Mouse (Mus musculus): Measurements from ENCODE around the gene Ppp1r13l. TPM values are rescaled to one million over a fixed set of nuclear protein-coding genes. Genes with fewer than 3 reads are reported as not detected.

Ppp1r13l gene
- polyA plus RNA-seq, 1 experiment from 2014 or later, result 4.9 TPM

GRCm38 (mm10) chr7:19319906-19320305, 39.6 kb upstream of the Ppp1r13l start:
- under 1% methylated on average over 41 of the region's 41 CpGs for WGBS
- peak overlapping the region; percentile 52 for H3K4me3 ChIP-seq (ENCODE audit: low read length)

GRCm38 (mm10) chr7:19320637-19321036, 38.9 kb upstream of the Ppp1r13l start:
- WGBS, result 36% methylated on average over 7 of the region's 7 CpGs
- Histone ChIP-seq H3K4me2 (ENCODE audit: low read depth, low read length) (peak overlapping the region; percentile 75; the same call in 1 of the 2 replicates), H3K4me3 (ENCODE audit: low read length) (peak overlapping the region; percentile 52; the same call in 1 of the 2 replicates), H3K27ac (ENCODE audit: low read length) (no peak overlapping the region), H3K4me1 (replicated peaks; ENCODE audit: control insufficient read depth, insufficient read depth, low read length) (peaks cover 8% of the 10 kb centered on the region), H3K9me3 (ENCODE audit: control insufficient read depth, low read length) (no peaks in the 10 kb centered on the region), H3K27me3 (ENCODE audit: control insufficient read depth, insufficient read depth, low read depth, low read length) (no peaks in the 10 kb centered on the region; the same call in 1 of the 2 replicates), H3K36me3 (ENCODE audit: control insufficient read depth, insufficient read depth, low read length) (no peaks in the 10 kb centered on the region), H3K9ac (ENCODE audit: low read length) (no peak overlapping the region)
- ATAC-seq (ENCODE audit: low read depth), result no peak

More at GRCm38 (mm10) chr7:19319906-19320305, 39.6 kb upstream of the Ppp1r13l start:
- Histone ChIP-seq H3K9ac (ENCODE audit: low read length) (peak overlapping the region; percentile 58), H3K36me3 (ENCODE audit: control insufficient read depth, insufficient read depth, low read length) (no peaks in the 10 kb centered on the region), H3K4me1 (replicated peaks; ENCODE audit: control insufficient read depth, insufficient read depth, low read length) (peaks cover 8% of the 10 kb centered on the region; the same call in 1 of the 2 replicates), H3K27me3 (ENCODE audit: control insufficient read depth, insufficient read depth, low read depth, low read length) (no peaks in the 10 kb centered on the region; the same call in 1 of the 2 replicates), H3K27ac (ENCODE audit: low read length) (0 out of 2 replicates have a peak overlapping the region, but pooled peaks have one; percentile 3), H3K9me3 (ENCODE audit: control insufficient read depth, low read length) (no peaks in the 10 kb centered on the region), H3K4me2 (ENCODE audit: low read depth, low read length) (peak overlapping the region; percentile 75)
- peak; percentile 96 for ATAC-seq (ENCODE audit: low read depth)

- Histone ChIP-seq H3K36me3 (ENCODE audit: control insufficient read depth, insufficient read depth, low read length) (no peaks in the 10 kb centered on the region), H3K27ac (ENCODE audit: low read length) (no peak overlapping the region), H3K9me3 (ENCODE audit: control insufficient read depth, low read length) (no peaks in the 10 kb centered on the region), H3K4me3 (ENCODE audit: low read length) (no peak overlapping the region), H3K4me2 (ENCODE audit: low read depth, low read length) (no peak overlapping the region), H3K27me3 (ENCODE audit: control insufficient read depth, insufficient read depth, low read depth, low read length) (no peaks in the 10 kb centered on the region; the same call in 1 of the 2 replicates), H3K9ac (ENCODE audit: low read length) (no peak overlapping the region), H3K4me1 (replicated peaks; ENCODE audit: control insufficient read depth, insufficient read depth, low read length) (peaks cover 13% of the 10 kb centered on the region)
- no peak for ATAC-seq (ENCODE audit: low read depth)
- WGBS, result 37% methylated on average over 5 of the region's 5 CpGs
These were observed 38.1 kb upstream of the Ppp1r13l start for GRCm38 (mm10) chr7:19321464-19321863.

- 29% methylated on average over 9 of the region's 9 CpGs for WGBS
- H3K4me2 ChIP-seq (ENCODE audit: low read depth, low read length), result no peak overlapping the region
- H3K36me3 ChIP-seq (ENCODE audit: control insufficient read depth, insufficient read depth, low read length), result no peaks in the 10 kb centered on the region
- H3K27ac ChIP-seq (ENCODE audit: low read length), result no peak overlapping the region
- no peaks in the 10 kb centered on the region; the same call in 1 of the 2 replicates for H3K27me3 ChIP-seq (ENCODE audit: control insufficient read depth, insufficient read depth, low read depth, low read length)
- no peak for ATAC-seq (ENCODE audit: low read depth)
- H3K4me1 ChIP-seq (replicated peaks; ENCODE audit: control insufficient read depth, insufficient read depth, low read length), result peaks cover 22% of the 10 kb centered on the region
- H3K4me3 ChIP-seq (ENCODE audit: low read length), result no peak overlapping the region
- no peaks in the 10 kb centered on the region for H3K9me3 ChIP-seq (ENCODE audit: control insufficient read depth, low read length)
- no peak overlapping the region for H3K9ac ChIP-seq (ENCODE audit: low read length)
These were observed 37.1 kb upstream of the Ppp1r13l start for GRCm38 (mm10) chr7:19322489-19322888.

GRCm38 (mm10) chr7:19324221-19324620, 35.3 kb upstream of the Ppp1r13l start:
- ATAC-seq (ENCODE audit: low read depth), result no peak
- 87% methylated on average over 11 of the region's 11 CpGs for WGBS
- no peaks in the 10 kb centered on the region for H3K36me3 ChIP-seq (ENCODE audit: control insufficient read depth, insufficient read depth, low read length)
- peaks cover 23% of the 10 kb centered on the region for H3K4me1 ChIP-seq (replicated peaks; ENCODE audit: control insufficient read depth, insufficient read depth, low read length)
- no peak overlapping the region for H3K4me2 ChIP-seq (ENCODE audit: low read depth, low read length)
- no peaks in the 10 kb centered on the region; the same call in 1 of the 2 replicates for H3K27me3 ChIP-seq (ENCODE audit: control insufficient read depth, insufficient read depth, low read depth, low read length)
- no peak overlapping the region for H3K27ac ChIP-seq (ENCODE audit: low read length)
- H3K9me3 ChIP-seq (ENCODE audit: control insufficient read depth, low read length), result no peaks in the 10 kb centered on the region
- H3K4me3 ChIP-seq (ENCODE audit: low read length), result no peak overlapping the region
- no peak overlapping the region for H3K9ac ChIP-seq (ENCODE audit: low read length)

- Histone ChIP-seq H3K4me3 (ENCODE audit: low read length) (no peak overlapping the region; the same call in 1 of the 2 replicates), H3K27ac (ENCODE audit: low read length) (no peak overlapping the region), H3K9me3 (ENCODE audit: control insufficient read depth, low read length) (no peaks in the 10 kb centered on the region), H3K9ac (ENCODE audit: low read length) (no peak overlapping the region; the same call in 1 of the 2 replicates), H3K27me3 (ENCODE audit: control insufficient read depth, insufficient read depth, low read depth, low read length) (no peaks in the 10 kb centered on the region; the same call in 1 of the 2 replicates), H3K4me1 (replicated peaks; ENCODE audit: control insufficient read depth, insufficient read depth, low read length) (peaks cover 15% of the 10 kb centered on the region), H3K36me3 (ENCODE audit: control insufficient read depth, insufficient read depth, low read length) (no peaks in the 10 kb centered on the region), H3K4me2 (ENCODE audit: low read depth, low read length) (no peak overlapping the region)
- ATAC-seq (ENCODE audit: low read depth), result no peak
- WGBS, result 65% methylated on average over 21 of the region's 21 CpGs
These were observed 34.0 kb upstream of the Ppp1r13l start for GRCm38 (mm10) chr7:19325262-19326199.

- peak overlapping the region; percentile 38 for H3K4me3 ChIP-seq (ENCODE audit: low read length)
- under 1% methylated on average over 20 of the region's 20 CpGs for WGBS
These were observed 33.2 kb upstream of the Ppp1r13l start for GRCm38 (mm10) chr7:19326359-19326758.

GRCm38 (mm10) chr7:19327128-19327527, 32.4 kb upstream of the Ppp1r13l start:
- H3K36me3 ChIP-seq (ENCODE audit: control insufficient read depth, insufficient read depth, low read length), result no peaks in the 10 kb centered on the region
- ATAC-seq (ENCODE audit: low read depth), result peak; percentile 84
- WGBS, result 0% methylated on average over 22 of the region's 22 CpGs

More at GRCm38 (mm10) chr7:19326359-19326758, 33.2 kb upstream of the Ppp1r13l start:
- H3K27me3 ChIP-seq (ENCODE audit: control insufficient read depth, insufficient read depth, low read depth, low read length), result no peaks in the 10 kb centered on the region; the same call in 1 of the 2 replicates
- no peaks in the 10 kb centered on the region for H3K36me3 ChIP-seq (ENCODE audit: control insufficient read depth, insufficient read depth, low read length)
- peak overlapping the region; percentile 59 for H3K9ac ChIP-seq (ENCODE audit: low read length)
- peak overlapping the region; percentile 84 for H3K4me2 ChIP-seq (ENCODE audit: low read depth, low read length)
- peak; percentile 84 for ATAC-seq (ENCODE audit: low read depth)
- peaks cover 14% of the 10 kb centered on the region for H3K4me1 ChIP-seq (replicated peaks; ENCODE audit: control insufficient read depth, insufficient read depth, low read length)
- H3K9me3 ChIP-seq (ENCODE audit: control insufficient read depth, low read length), result no peaks in the 10 kb centered on the region
- H3K27ac ChIP-seq (ENCODE audit: low read length), result peak overlapping the region; percentile 88

GRCm38 (mm10) chr7:19327782-19328181, 31.8 kb upstream of the Ppp1r13l start:
- H3K9ac ChIP-seq (ENCODE audit: low read length), result peak overlapping the region; percentile 59
- no peak for ATAC-seq (ENCODE audit: low read depth)

More at GRCm38 (mm10) chr7:19327128-19327527, 32.4 kb upstream of the Ppp1r13l start:
- Histone ChIP-seq H3K4me1 (replicated peaks; ENCODE audit: control insufficient read depth, insufficient read depth, low read length) (peaks cover 14% of the 10 kb centered on the region), H3K9ac (ENCODE audit: low read length) (peak overlapping the region; percentile 59), H3K27me3 (ENCODE audit: control insufficient read depth, insufficient read depth, low read depth, low read length) (no peaks in the 10 kb centered on the region; the same call in 1 of the 2 replicates), H3K27ac (ENCODE audit: low read length) (peak overlapping the region; percentile 88), H3K4me2 (ENCODE audit: low read depth, low read length) (peak overlapping the region; percentile 84), H3K4me3 (ENCODE audit: low read length) (peak overlapping the region; percentile 38), H3K9me3 (ENCODE audit: control insufficient read depth, low read length) (no peaks in the 10 kb centered on the region)

More at GRCm38 (mm10) chr7:19327782-19328181, 31.8 kb upstream of the Ppp1r13l start:
- Histone ChIP-seq H3K4me1 (replicated peaks; ENCODE audit: control insufficient read depth, insufficient read depth, low read length) (peaks cover 14% of the 10 kb centered on the region), H3K4me3 (ENCODE audit: low read length) (no peak overlapping the region), H3K4me2 (ENCODE audit: low read depth, low read length) (peak overlapping the region; percentile 84), H3K27ac (ENCODE audit: low read length) (peak overlapping the region; percentile 88), H3K36me3 (ENCODE audit: control insufficient read depth, insufficient read depth, low read length) (no peaks in the 10 kb centered on the region), H3K27me3 (ENCODE audit: control insufficient read depth, insufficient read depth, low read depth, low read length) (no peaks in the 10 kb centered on the region), H3K9me3 (ENCODE audit: control insufficient read depth, low read length) (no peaks in the 10 kb centered on the region)
- WGBS, result 74% methylated on average over 5 of the region's 5 CpGs

All from lung, embryonic 16.5 days (tissue).